Mouse (Mus musculus): Measurements from ENCODE around the gene Atp6v0b.

GRCm38 (mm10) chr4:117885994-117886393 is 1.1 kb downstream of the Atp6v0b start:
- TF ChIP-seq POLR2A (IDR thresholded peaks at IDR 0.05; ENCODE audit: low read depth, low read length) = no peak
- no peak for TF ChIP-seq CTCF (IDR thresholded peaks at IDR 0.05; ENCODE audit: borderline replicate concordance, insufficient read depth, low read length)

Data from embryonic fibroblast, embryonic 13.5 days (primary cell).